Comparison of ENCODE assay signal across 20 mouse cellular contexts in genomic region chr5:140816008-140816407, GRCm38 (mm10). TPM values are rescaled to one million over a fixed set of nuclear protein-coding genes. Genes with fewer than 3 reads are reported as not detected.
DNase-seq lines count a peak whose midpoint lies in the region; ATAC-seq and TF ChIP-seq lines count a peak whose summit lies in the region.
"Had no signal": no experiment of that assay in that cellular context is flagged by ENCODE, and none has a peak within 500 bp of the region (broad histone marks: within the 10 kb centered on the region; RNA-seq: fewer than 3 reads in every experiment).

No protein-coding gene starts in this region.

- H3K4me2 ChIP-seq in heart, embryonic 13.5 days: peak overlapping the region; percentile 47; the same call in 1 of the 2 replicates
- no peak overlapping the region for H3K4me2 ChIP-seq in midbrain, embryonic 14.5 days (ENCODE audit: low read length)
- H3K4me2 ChIP-seq in midbrain, embryonic 16.5 days (ENCODE audit: low read length): no peak overlapping the region
- no peak overlapping the region for H3K4me2 ChIP-seq in forebrain, embryonic 16.5 days (ENCODE audit: low read length)
- H3K4me2 ChIP-seq: embryonic facial prominence, embryonic 13.5 days; hindbrain, embryonic 12.5 days had no signal

- WGBS in heart, embryonic 13.5 days: 73% methylated on average over 3 of the region's 3 CpGs
- 89% methylated on average over 3 of the region's 3 CpGs for WGBS in midbrain, embryonic 14.5 days
- WGBS in midbrain, embryonic 16.5 days: 88% methylated on average over 3 of the region's 3 CpGs
- WGBS in forebrain, embryonic 16.5 days: 95% methylated on average over 3 of the region's 3 CpGs

- H3K36me3 ChIP-seq in heart, embryonic 13.5 days: peaks cover 5% of the 10 kb centered on the region; the same call in 1 of the 2 replicates
- H3K36me3 ChIP-seq in midbrain, embryonic 14.5 days (ENCODE audit: control insufficient read depth, insufficient read depth, low read length): no peaks in the 10 kb centered on the region
- no peaks in the 10 kb centered on the region for H3K36me3 ChIP-seq in midbrain, embryonic 16.5 days (ENCODE audit: control insufficient read depth, insufficient read depth, low read length)
- H3K36me3 ChIP-seq in forebrain, embryonic 16.5 days (ENCODE audit: control insufficient read depth, insufficient read depth): no peaks in the 10 kb centered on the region

- H3K9me3 ChIP-seq in heart, embryonic 13.5 days: no peaks in the 10 kb centered on the region
- no peaks in the 10 kb centered on the region for H3K9me3 ChIP-seq in midbrain, embryonic 14.5 days (ENCODE audit: control insufficient read depth, low read length)
- H3K9me3 ChIP-seq in midbrain, embryonic 16.5 days (replicated peaks; ENCODE audit: control insufficient read depth, low read length, poor library complexity, severe bottlenecking): no peaks in the 10 kb centered on the region
- H3K9me3 ChIP-seq in forebrain, embryonic 16.5 days (ENCODE audit: control insufficient read depth, low read length): no peaks in the 10 kb centered on the region
- H3K9me3 ChIP-seq: hindbrain, embryonic 12.5 days had no signal

- no peak overlapping the region for H3K4me3 ChIP-seq in heart, embryonic 13.5 days
- H3K4me3 ChIP-seq in layer of hippocampus, adult 2 months: no peak overlapping the region
- no peak overlapping the region for H3K4me3 ChIP-seq in midbrain, embryonic 14.5 days (replicated peaks; ENCODE audit: low read depth, low read length)
- no peak overlapping the region for H3K4me3 ChIP-seq in midbrain, embryonic 16.5 days (ENCODE audit: low read depth, low read length)
- H3K4me3 ChIP-seq in forebrain, embryonic 16.5 days (replicated peaks; ENCODE audit: low read length): no peak overlapping the region
- H3K4me3 ChIP-seq: embryonic facial prominence, embryonic 13.5 days; heart, adult 2 months; hindbrain, embryonic 12.5 days had no signal

- H3K27me3 ChIP-seq in heart, embryonic 13.5 days (replicated peaks): no peaks in the 10 kb centered on the region
- no peaks in the 10 kb centered on the region for H3K27me3 ChIP-seq in midbrain, embryonic 14.5 days (ENCODE audit: control insufficient read depth, insufficient read depth, low read length)
- H3K27me3 ChIP-seq in midbrain, embryonic 16.5 days (ENCODE audit: control insufficient read depth, insufficient read depth, low read depth, low read length): no peaks in the 10 kb centered on the region
- H3K27me3 ChIP-seq in forebrain, embryonic 16.5 days (replicated peaks; ENCODE audit: control insufficient read depth, insufficient read depth, low read length): no peaks in the 10 kb centered on the region
- H3K27me3 ChIP-seq: embryonic facial prominence, embryonic 13.5 days; hindbrain, embryonic 12.5 days had no signal

- no peak overlapping the region for H3K9ac ChIP-seq in heart, embryonic 13.5 days
- H3K9ac ChIP-seq in midbrain, embryonic 14.5 days (replicated peaks; ENCODE audit: low read length): 0 out of 2 replicates have a peak overlapping the region, but pooled peaks have one; percentile 2
- no peak overlapping the region for H3K9ac ChIP-seq in midbrain, embryonic 16.5 days (ENCODE audit: low read depth, low read length)
- H3K9ac ChIP-seq in forebrain, embryonic 16.5 days (replicated peaks; ENCODE audit: low read depth, low read length): no peak overlapping the region
- H3K9ac ChIP-seq: embryonic facial prominence, embryonic 13.5 days; forebrain, postnatal 0 days; hindbrain, embryonic 12.5 days; lung, embryonic 14.5 days had no signal

- ATAC-seq in heart, embryonic 13.5 days (ENCODE audit: extremely low read depth, insufficient number of reproducible peaks, low FRiP score, low TSS enrichment): no peak
- no peak for ATAC-seq in midbrain, embryonic 14.5 days (ENCODE audit: low FRiP score, low TSS enrichment)
- no peak for ATAC-seq in midbrain, embryonic 16.5 days
- no peak for ATAC-seq in forebrain, embryonic 16.5 days
- ATAC-seq: activated CD4-positive, CD25-positive, alpha-beta regulatory T cell, adult 4 months; CD4-positive, CD25-positive, alpha-beta regulatory T cell, adult 4 months; inflammation-experienced regulatory T-cells, adult 6 months had no signal

- TF ChIP-seq CTCF in layer of hippocampus, adult 2 months (conservative IDR thresholded peaks at IDR 0.05): no peak

- no peak for DNase-seq in heart, adult 8-10 months (ENCODE audit: low spot score)
- no peak for DNase-seq in layer of hippocampus, adult 2 months (ENCODE audit: low spot score in 2 of 2)
- DNase-seq in layer of hippocampus, postnatal 10 days (ENCODE audit: low spot score in 2 of 2): no peak
- no peak for DNase-seq in midbrain, embryonic 14.5 days
- DNase-seq in yolk sac, embryonic 10.5 days (ENCODE audit: low spot score): peak; percentile 48
- DNase-seq: adrenal gland, postnatal 10 days; cerebellum, adult 11-12 months; forebrain, postnatal 0 days; lung, postnatal 36 days; right cerebral cortex, postnatal 25 days had no signal

- peaks cover 93% of the 10 kb centered on the region for H3K4me1 ChIP-seq in heart, embryonic 13.5 days
- H3K4me1 ChIP-seq in midbrain, embryonic 14.5 days (ENCODE audit: control insufficient read depth, insufficient read depth, low read length): peaks cover 40% of the 10 kb centered on the region
- peaks cover 41% of the 10 kb centered on the region for H3K4me1 ChIP-seq in midbrain, embryonic 16.5 days (ENCODE audit: control insufficient read depth, insufficient read depth, low read length)
- H3K4me1 ChIP-seq in forebrain, embryonic 16.5 days (replicated peaks; ENCODE audit: control insufficient read depth, insufficient read depth, low read length): peaks cover 43% of the 10 kb centered on the region

- H3K27ac ChIP-seq in heart, embryonic 13.5 days (replicated peaks): peak overlapping the region; percentile 70
- peak overlapping the region; percentile 72 for H3K27ac ChIP-seq in layer of hippocampus, adult 2 months
- 0 out of 2 replicates have a peak overlapping the region, but pooled peaks have one; percentile 32 for H3K27ac ChIP-seq in midbrain, embryonic 14.5 days (replicated peaks; ENCODE audit: low read depth, low read length)
- no peak overlapping the region for H3K27ac ChIP-seq in midbrain, embryonic 16.5 days (ENCODE audit: low read length)
- no peak overlapping the region for H3K27ac ChIP-seq in forebrain, embryonic 16.5 days (ENCODE audit: low read length)
- H3K27ac ChIP-seq: embryonic facial prominence, embryonic 13.5 days had no signal

RNA-seq across cellular contexts. Expression of gene Gna12, which starts 14.2 kb away (rescaled TPM):
- polyA plus RNA-seq in heart, embryonic 13.5 days (2015; fragmentation: Nextera tagmentation; extraction: Ambion mirVana): 9.4 and 10.9 TPM in 2 replicates
- total RNA-seq in heart, adult 8-10 months (2022): 100 to 1,000 TPM; 124 to 170 (median 134) TPM
- total RNA-seq in layer of hippocampus, adult 2 months (2021): 10 to 100 TPM; 78.3 to 80.5 TPM
- 10 to 100 TPM; 84.6 to 85.9 TPM for total RNA-seq in layer of hippocampus, postnatal 10 days (2021)
- polyA plus RNA-seq in midbrain, embryonic 14.5 days (2014; fragmentation: Nextera tagmentation; extraction: Ambion mirVana): 21.6 and 22.5 TPM in 2 replicates
- polyA plus RNA-seq in midbrain, embryonic 16.5 days (2015; fragmentation: Nextera tagmentation; extraction: Ambion mirVana): 9.3 and 11.0 TPM in 2 replicates
- polyA plus RNA-seq in forebrain, embryonic 16.5 days (2015; fragmentation: Nextera tagmentation; extraction: Ambion mirVana): 13.5 and 14.4 TPM in 2 replicates

Comparison
In these comparisons a context has a peak if more than half of its experiments do, and no peak if none do; other contexts are left out.
1. H3K27ac ChIP-seq: peak in heart, embryonic 13.5 days (single experiment), layer of hippocampus, adult 2 months (single experiment) and midbrain, embryonic 14.5 days (single experiment); none in midbrain, embryonic 16.5 days (single experiment) and forebrain, embryonic 16.5 days (single experiment).